Mouse (Mus musculus): ENCODE results near the gene Fbxw5.

The Fbxw5 gene

GRCm38 (mm10) chr2:25469969-25470368 lies 30.6 kb upstream of the Fbxw5 start, which contains the start of gene Ptgds:
TSS of gene Ptgds (minus strand) at chr2:25470046.
- Histone ChIP-seq H3K27me3 (ENCODE audit: insufficient read depth, low read length) (peaks cover 19% of the 10 kb centered on the region; the same call in 1 of the 2 replicates), H3K9me3 (ENCODE audit: low read length) (no peaks in the 10 kb centered on the region), H3K4me1 (replicated peaks; ENCODE audit: low read depth, low read length) (peaks cover 22% of the 10 kb centered on the region), H3K36me3 (ENCODE audit: insufficient read depth, low read length) (no peaks in the 10 kb centered on the region), H3K4me3 (replicated peaks; ENCODE audit: low read length) (no peak within 1 kb of the TSS)
- no peak for TF ChIP-seq CTCF (conservative IDR thresholded peaks at IDR 0.05; ENCODE audit: low read length)
- TF ChIP-seq NANOG (IDR thresholded peaks at IDR 0.05; ENCODE audit: borderline replicate concordance, low read length) = no peak
- no peak for TF ChIP-seq POU5F1 (IDR thresholded peaks at IDR 0.05; ENCODE audit: borderline replicate concordance, low read length)

GRCm38 (mm10) chr2:25472550-25472949 lies 28.0 kb upstream of the Fbxw5 start:
- no peaks in the 10 kb centered on the region for H3K9me3 ChIP-seq (ENCODE audit: low read length)
- no peak overlapping the region for H3K4me3 ChIP-seq (replicated peaks; ENCODE audit: low read length)
- H3K36me3 ChIP-seq (ENCODE audit: insufficient read depth, low read length) = no peaks in the 10 kb centered on the region
- peaks cover 37% of the 10 kb centered on the region for H3K27me3 ChIP-seq (ENCODE audit: insufficient read depth, low read length)
- TF ChIP-seq CTCF (conservative IDR thresholded peaks at IDR 0.05; ENCODE audit: low read length) (no peak), POU5F1 (IDR thresholded peaks at IDR 0.05; ENCODE audit: borderline replicate concordance, low read length) (no peak), NANOG (IDR thresholded peaks at IDR 0.05; ENCODE audit: borderline replicate concordance, low read length) (no peak)
- H3K4me1 ChIP-seq (replicated peaks; ENCODE audit: low read depth, low read length) = peaks cover 16% of the 10 kb centered on the region

GRCm38 (mm10) chr2:25477541-25477940 lies 23.0 kb upstream of the Fbxw5 start:
- H3K4me1 ChIP-seq (replicated peaks; ENCODE audit: low read depth, low read length) = no peaks in the 10 kb centered on the region
- TF ChIP-seq POU5F1 (IDR thresholded peaks at IDR 0.05; ENCODE audit: borderline replicate concordance, low read length) = no peak
- no peak for TF ChIP-seq CTCF (conservative IDR thresholded peaks at IDR 0.05; ENCODE audit: low read length)
- TF ChIP-seq NANOG (IDR thresholded peaks at IDR 0.05; ENCODE audit: borderline replicate concordance, low read length) = no peak
- peaks cover 18% of the 10 kb centered on the region for H3K27me3 ChIP-seq (ENCODE audit: insufficient read depth, low read length)
- H3K4me3 ChIP-seq (replicated peaks; ENCODE audit: low read length) = no peak overlapping the region
- no peaks in the 10 kb centered on the region for H3K9me3 ChIP-seq (ENCODE audit: low read length)
- no peaks in the 10 kb centered on the region for H3K36me3 ChIP-seq (ENCODE audit: insufficient read depth, low read length)

GRCm38 (mm10) chr2:25477967-25478675 lies 22.4 kb upstream of the Fbxw5 start:
- peaks cover 18% of the 10 kb centered on the region for H3K27me3 ChIP-seq (ENCODE audit: insufficient read depth, low read length)
- H3K4me3 ChIP-seq (replicated peaks; ENCODE audit: low read length) = no peak overlapping the region
- no peaks in the 10 kb centered on the region for H3K36me3 ChIP-seq (ENCODE audit: insufficient read depth, low read length)
- H3K9me3 ChIP-seq (ENCODE audit: low read length) = no peaks in the 10 kb centered on the region
- H3K4me1 ChIP-seq (replicated peaks; ENCODE audit: low read depth, low read length) = no peaks in the 10 kb centered on the region
- TF ChIP-seq NANOG (IDR thresholded peaks at IDR 0.05; ENCODE audit: borderline replicate concordance, low read length) (no peak), CTCF (conservative IDR thresholded peaks at IDR 0.05; ENCODE audit: low read length) (no peak), POU5F1 (IDR thresholded peaks at IDR 0.05; ENCODE audit: borderline replicate concordance, low read length) (no peak)

GRCm38 (mm10) chr2:25479551-25480311 lies 20.8 kb upstream of the Fbxw5 start:
- TF ChIP-seq POU5F1 (IDR thresholded peaks at IDR 0.05; ENCODE audit: borderline replicate concordance, low read length) (no peak), NANOG (IDR thresholded peaks at IDR 0.05; ENCODE audit: borderline replicate concordance, low read length) (no peak), CTCF (conservative IDR thresholded peaks at IDR 0.05; ENCODE audit: low read length) (no peak)
- Histone ChIP-seq H3K4me3 (replicated peaks; ENCODE audit: low read length) (no peak overlapping the region), H3K9me3 (ENCODE audit: low read length) (no peaks in the 10 kb centered on the region), H3K4me1 (replicated peaks; ENCODE audit: low read depth, low read length) (0 out of 2 replicates have a peak, but pooled peaks cover under 1% of the 10 kb centered on the region), H3K36me3 (ENCODE audit: insufficient read depth, low read length) (no peaks in the 10 kb centered on the region), H3K27me3 (ENCODE audit: insufficient read depth, low read length) (peaks cover 24% of the 10 kb centered on the region)

GRCm38 (mm10) chr2:25480541-25480940 lies 20.0 kb upstream of the Fbxw5 start:
- Histone ChIP-seq H3K27me3 (ENCODE audit: insufficient read depth, low read length) (peaks cover 19% of the 10 kb centered on the region), H3K4me3 (replicated peaks; ENCODE audit: low read length) (no peak overlapping the region), H3K36me3 (ENCODE audit: insufficient read depth, low read length) (no peaks in the 10 kb centered on the region), H3K4me1 (replicated peaks; ENCODE audit: low read depth, low read length) (0 out of 2 replicates have a peak, but pooled peaks cover 3% of the 10 kb centered on the region), H3K9me3 (ENCODE audit: low read length) (no peaks in the 10 kb centered on the region)
- TF ChIP-seq NANOG (IDR thresholded peaks at IDR 0.05; ENCODE audit: borderline replicate concordance, low read length) (no peak), POU5F1 (IDR thresholded peaks at IDR 0.05; ENCODE audit: borderline replicate concordance, low read length) (no peak), CTCF (conservative IDR thresholded peaks at IDR 0.05; ENCODE audit: low read length) (no peak)

- H3K9me3 ChIP-seq (ENCODE audit: low read length) = no peaks in the 10 kb centered on the region
- 0 out of 2 replicates have a peak, but pooled peaks cover 3% of the 10 kb centered on the region for H3K4me1 ChIP-seq (replicated peaks; ENCODE audit: low read depth, low read length)
- no peaks in the 10 kb centered on the region for H3K36me3 ChIP-seq (ENCODE audit: insufficient read depth, low read length)
- H3K27me3 ChIP-seq (ENCODE audit: insufficient read depth, low read length) = 0 out of 2 replicates have a peak, but pooled peaks cover 6% of the 10 kb centered on the region
- TF ChIP-seq NANOG (IDR thresholded peaks at IDR 0.05; ENCODE audit: borderline replicate concordance, low read length) (no peak), POU5F1 (IDR thresholded peaks at IDR 0.05; ENCODE audit: borderline replicate concordance, low read length) (no peak), CTCF (conservative IDR thresholded peaks at IDR 0.05; ENCODE audit: low read length) (peak; percentile 42)
- H3K4me3 ChIP-seq (replicated peaks; ENCODE audit: low read length) = no peak overlapping the region
These were observed 17.6 kb upstream of the Fbxw5 start for GRCm38 (mm10) chr2:25482969-25483368.

- TF ChIP-seq NANOG (IDR thresholded peaks at IDR 0.05; ENCODE audit: borderline replicate concordance, low read length) (no peak), POU5F1 (IDR thresholded peaks at IDR 0.05; ENCODE audit: borderline replicate concordance, low read length) (no peak), CTCF (conservative IDR thresholded peaks at IDR 0.05; ENCODE audit: low read length) (no peak)
- H3K27me3 ChIP-seq (ENCODE audit: insufficient read depth, low read length) = 0 out of 2 replicates have a peak, but pooled peaks cover 6% of the 10 kb centered on the region
- H3K4me3 ChIP-seq (replicated peaks; ENCODE audit: low read length) = no peak overlapping the region
- H3K36me3 ChIP-seq (ENCODE audit: insufficient read depth, low read length) = no peaks in the 10 kb centered on the region
- H3K9me3 ChIP-seq (ENCODE audit: low read length) = no peaks in the 10 kb centered on the region
- 0 out of 2 replicates have a peak, but pooled peaks cover 3% of the 10 kb centered on the region for H3K4me1 ChIP-seq (replicated peaks; ENCODE audit: low read depth, low read length)
These were observed 15.5 kb upstream of the Fbxw5 start for GRCm38 (mm10) chr2:25484901-25485647.

All from E14TG2a.4 (cell line).